Mouse (Mus musculus): ENCODE results near the gene Fam178b. TPM values are rescaled to one million over a fixed set of nuclear protein-coding genes. Genes with fewer than 3 reads are reported as not detected.

The Fam178b gene
- not detected for polyA plus RNA-seq (2014; fragmentation: Illumina TruSeq; extraction: RNeasy Lipid Tissue Mini Kit (QIAGEN cat#74804); ENCODE audit: low read depth, low replicate concordance)

GRCm38 (mm10) chr1:36682620-36683355 lies at the start of gene Fam178b:
Gene Fam178b (minus strand): TSS chr1:36683183.

GRCm38 (mm10) chr1:36714311-36714710 lies 31.3 kb upstream of the Fam178b start, which contains the start of gene Actr1b:
Gene Actr1b (minus strand): TSS chr1:36714422.

GRCm38 (mm10) chr1:36709854-36710280 lies 26.9 kb upstream of the Fam178b start, which contains the start of gene 4933424G06Rik:
Gene 4933424G06Rik (plus strand): TSS chr1:36710149.

GRCm38 (mm10) chr1:36691271-36692155 lies 8.5 kb upstream of the Fam178b start, which contains the start of gene Cox5b:
Gene Cox5b (plus strand): TSS chr1:36691449.

GRCm38 (mm10) chr1:36558031-36558993 lies 124.7 kb downstream of the Fam178b start, which contains the start of gene Sema4c:
Gene Sema4c (minus strand): TSS chr1:36558349.

GRCm38 (mm10) chr1:36546888-36547471 lies 136.0 kb downstream of the Fam178b start, which contains the start of gene Ankrd39:
Gene Ankrd39 (minus strand): TSS chr1:36547445.

GRCm38 (mm10) chr1:36539186-36539585 lies 143.8 kb downstream of the Fam178b start, which contains the start of gene Gm42417:
Gene Gm42417 (minus strand): TSS chr1:36539429.

GRCm38 (mm10) chr1:36536783-36537182 lies 146.2 kb downstream of the Fam178b start, which contains the start of gene Ankrd23:
Gene Ankrd23 (minus strand): TSS chr1:36536883.

Other genes with a start within 250 kb of the Fam178b start
- gene Lman2l, start 237.9 kb downstream of the Fam178b start, polyA plus RNA-seq (2014; fragmentation: Illumina TruSeq; extraction: RNeasy Lipid Tissue Mini Kit (QIAGEN cat#74804); ENCODE audit: low read depth, low replicate concordance) = 12.6 TPM
- gene Cnnm4, start 211.6 kb downstream of the Fam178b start, polyA plus RNA-seq (2014; fragmentation: Illumina TruSeq; extraction: RNeasy Lipid Tissue Mini Kit (QIAGEN cat#74804); ENCODE audit: low read depth, low replicate concordance) = 6.0 TPM
- 8.3 TPM for gene Cnnm3, start 171.3 kb downstream of the Fam178b start, polyA plus RNA-seq (2014; fragmentation: Illumina TruSeq; extraction: RNeasy Lipid Tissue Mini Kit (QIAGEN cat#74804); ENCODE audit: low read depth, low replicate concordance)
- not detected for gene Ankrd23, start 146.3 kb downstream of the Fam178b start, polyA plus RNA-seq (2014; fragmentation: Illumina TruSeq; extraction: RNeasy Lipid Tissue Mini Kit (QIAGEN cat#74804); ENCODE audit: low read depth, low replicate concordance)
- gene Gm42417, start 143.8 kb downstream of the Fam178b start, polyA plus RNA-seq (2014; fragmentation: Illumina TruSeq; extraction: RNeasy Lipid Tissue Mini Kit (QIAGEN cat#74804); ENCODE audit: low read depth, low replicate concordance) = 0.32 TPM
- 2.5 TPM for gene Ankrd39, start 135.7 kb downstream of the Fam178b start, polyA plus RNA-seq (2014; fragmentation: Illumina TruSeq; extraction: RNeasy Lipid Tissue Mini Kit (QIAGEN cat#74804); ENCODE audit: low read depth, low replicate concordance)
- 0.81 TPM for gene Sema4c, start 124.8 kb downstream of the Fam178b start, polyA plus RNA-seq (2014; fragmentation: Illumina TruSeq; extraction: RNeasy Lipid Tissue Mini Kit (QIAGEN cat#74804); ENCODE audit: low read depth, low replicate concordance)
- gene Cox5b, start 8.3 kb upstream of the Fam178b start, polyA plus RNA-seq (2014; fragmentation: Illumina TruSeq; extraction: RNeasy Lipid Tissue Mini Kit (QIAGEN cat#74804); ENCODE audit: low read depth, low replicate concordance) = 213 TPM
- gene 4933424G06Rik, start 27.0 kb upstream of the Fam178b start, polyA plus RNA-seq (2014; fragmentation: Illumina TruSeq; extraction: RNeasy Lipid Tissue Mini Kit (QIAGEN cat#74804); ENCODE audit: low read depth, low replicate concordance) = 0.77 TPM
- 17.0 TPM for gene Actr1b, start 31.2 kb upstream of the Fam178b start, polyA plus RNA-seq (2014; fragmentation: Illumina TruSeq; extraction: RNeasy Lipid Tissue Mini Kit (QIAGEN cat#74804); ENCODE audit: low read depth, low replicate concordance)
- not detected for gene Zap70, start 78.6 kb upstream of the Fam178b start, polyA plus RNA-seq (2014; fragmentation: Illumina TruSeq; extraction: RNeasy Lipid Tissue Mini Kit (QIAGEN cat#74804); ENCODE audit: low read depth, low replicate concordance)

All from kidney, adult 10 weeks (tissue).